Mouse (Mus musculus) 3134 (cell line): ENCODE data around the gene Cnga2.

ENCODE experiments used
- DNase-seq: peaks from one replicate; pipeline ENCODE4 v3.0.0-alpha.2; 2011; ENCODE audit warnings: low spot score; ENCODE audit not compliant: insufficient read length; ENCODE audit errors: extremely low read depth

Cnga2 gene

DNA sequence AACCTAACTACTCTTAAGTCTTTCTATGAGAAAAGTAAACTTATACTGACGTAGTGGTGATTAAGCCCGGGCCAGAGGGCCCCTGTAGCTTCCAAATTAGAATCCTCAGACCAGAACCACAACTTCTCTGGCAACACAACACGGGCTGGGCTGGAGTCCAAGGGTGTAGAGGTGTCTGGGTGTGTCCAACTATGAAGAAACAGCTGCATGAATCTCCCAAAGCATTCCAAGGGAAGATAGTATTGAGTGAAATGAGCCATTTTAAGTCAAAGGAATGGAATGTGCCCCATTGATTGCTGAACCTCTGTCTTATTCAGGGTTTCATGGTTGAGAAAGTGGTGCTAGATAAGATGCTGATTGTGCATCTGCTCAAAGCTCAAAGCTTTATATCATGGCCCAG lies 52.4 kb downstream of the Cnga2 start:
- DNase-seq = peak; percentile 62

- no peak for DNase-seq
Observed at GRCm38 (mm10) chrX:72047918-72048317, 56.3 kb downstream of the Cnga2 start.
